26 mouse cellular contexts compared by ENCODE assay signal in genomic region chr1:65245637-65246036, GRCm38 (mm10). TPM values are rescaled to one million over a fixed set of nuclear protein-coding genes. Genes with fewer than 3 reads are reported as not detected.
DNase-seq lines count a peak whose midpoint lies in the region.
"Had no signal": no experiment of that assay in that cellular context is flagged by ENCODE, and none has a peak within 500 bp of the region (broad histone marks: within the 10 kb centered on the region; RNA-seq: fewer than 3 reads in every experiment).

No protein-coding gene starts in this region.

- intact Hi-C loops in left cerebral cortex, postnatal 14 days (cut with DNase I) = no loop called here

- DNase-seq in adrenal gland, adult 2 months = peak; percentile 70
- no peak for DNase-seq in adrenal gland, postnatal 4 days (ENCODE audit: low spot score in 2 of 2)
- peak; percentile 26 for DNase-seq in MEL-GATA-1-ER (ENCODE audit: extremely low read depth, low read depth)
- DNase-seq in adrenal gland, postnatal 10 days = peak; percentile 24
- no peak for DNase-seq in left cerebral cortex, postnatal 14 days (ENCODE audit: low spot score in 2 of 2)
- no peak for DNase-seq in left cerebral cortex, adult 11 months (ENCODE audit: low spot score)
- DNase-seq in kidney, postnatal 10 days = no peak
- DNase-seq: B cell, adult 2 months; cerebellum, postnatal 25 days; gastrocnemius, postnatal 25 days; heart, adult 11 months; heart, postnatal 36 days; kidney, adult 8-10 months; kidney, postnatal 14 days; layer of hippocampus, adult 9-11 months; lung, embryonic 14.5 days; lung, postnatal 14 days; thymus, adult 2 months; thymus, postnatal 4 days had no signal

RNA-seq across cellular contexts. Expression of gene Pth2r, which starts 36.2 kb away (rescaled TPM):
- total RNA-seq in adrenal gland, adult 2 months (2021) = not detected
- polyA plus RNA-seq in adrenal gland, adult 2 months (2012; rRNA removed) = not detected in 2 replicates
- total RNA-seq in adrenal gland, postnatal 4 days (2021) = not detected
- total RNA-seq in adrenal gland, postnatal 10 days (2021) = not detected
- 1 to 10 TPM; 3.4 to 3.7 TPM for total RNA-seq in left cerebral cortex, postnatal 14 days (2021)
- total RNA-seq: CH12.LX; gastrocnemius, postnatal 25 days; heart, postnatal 36 days; liver, adult 2 months had no signal
- polyA plus RNA-seq: embryonic facial prominence, embryonic 11.5 days; heart, embryonic 16.5 days; intestine, embryonic 16.5 days; limb, embryonic 12.5 days; liver, adult 2 months; liver, embryonic 15.5 days; lung, embryonic 14.5 days had no signal

RNA-seq across cellular contexts. Expression of gene Pikfyve, which starts 59.2 kb away (rescaled TPM):
- total RNA-seq in adrenal gland, adult 2 months (2021) = 10 to 100 TPM; 29.1 to 38.3 TPM
- polyA plus RNA-seq in adrenal gland, adult 2 months (2012; rRNA removed) = 5.7 and 8.0 TPM in 2 replicates
- total RNA-seq in adrenal gland, postnatal 4 days (2021) = 10 to 100 TPM; 34.6 to 36.0 TPM
- total RNA-seq in adrenal gland, postnatal 10 days (2021) = 10 to 100 TPM; 22.8 to 26.2 TPM
- total RNA-seq in left cerebral cortex, postnatal 14 days (2021) = 10 to 100 TPM; 40.6 to 43.2 TPM

RNA-seq across cellular contexts. Expression of gene Idh1, which starts 59.3 kb away (rescaled TPM):
- total RNA-seq in adrenal gland, adult 2 months (2021) = 100 to 1,000 TPM; 567 to 693 TPM
- polyA plus RNA-seq in adrenal gland, adult 2 months (2012; rRNA removed) = 50.2 and 59.9 TPM in 2 replicates
- total RNA-seq in adrenal gland, postnatal 4 days (2021) = 100 to 1,000 TPM; 373 to 385 TPM
- total RNA-seq in adrenal gland, postnatal 10 days (2021) = 100 to 1,000 TPM; 272 to 322 TPM
- 10 to 100 TPM; 52.8 to 67.6 TPM for total RNA-seq in left cerebral cortex, postnatal 14 days (2021)

Comparison
In these comparisons a context has a peak if more than half of its experiments do, and no peak if none do; other contexts are left out.
1. DNase-seq: peak in adrenal gland, adult 2 months (single experiment), MEL-GATA-1-ER (single experiment) and adrenal gland, postnatal 10 days (single experiment); none in adrenal gland, postnatal 4 days (0 of 2), left cerebral cortex, postnatal 14 days (0 of 2), left cerebral cortex, adult 11 months (single experiment) and kidney, postnatal 10 days (single experiment).